In the genomic region with DNA sequence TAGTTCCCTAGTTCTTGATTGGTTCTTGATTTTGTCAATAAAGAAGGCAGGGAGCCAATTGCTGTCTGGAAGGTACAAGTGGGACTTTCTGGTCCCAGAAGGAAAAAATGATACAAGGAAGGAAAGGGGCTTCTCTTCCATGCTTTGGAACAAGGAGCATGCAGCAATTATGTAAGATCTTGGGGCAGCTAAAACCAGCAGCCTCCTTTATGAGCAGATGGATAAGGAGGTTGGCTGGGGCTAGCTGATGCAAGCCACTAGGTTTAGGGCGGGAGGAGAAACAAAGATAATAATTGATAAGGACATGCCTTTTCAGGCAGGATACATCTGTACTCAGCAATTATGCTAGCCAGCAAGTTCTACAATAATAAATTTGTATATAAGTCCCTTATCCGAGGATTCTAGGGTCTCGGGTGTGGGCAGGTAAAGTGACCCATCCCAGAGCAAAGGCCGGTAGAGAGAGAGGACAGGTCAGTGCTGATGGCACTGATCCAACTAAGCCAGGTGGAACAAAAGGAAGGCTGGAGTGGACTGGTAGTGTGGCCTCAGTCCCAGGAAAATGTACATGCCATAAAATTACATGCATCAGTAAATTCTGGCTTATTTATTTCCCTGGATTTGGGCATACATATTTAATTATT, we compare ENCODE assay signal across 14 mouse cellular contexts. TPM values are rescaled to one million over a fixed set of nuclear protein-coding genes. Genes with fewer than 3 reads are reported as not detected.
A peak's percentile ranks its signal among the peaks of the same experiment; 100 is the strongest.
DNase-seq lines count a peak whose midpoint lies in the region; ATAC-seq and TF ChIP-seq lines count a peak whose summit lies in the region.
"Had no signal": no experiment of that assay in that cellular context is flagged by ENCODE, and none has a peak within 500 bp of the region (broad histone marks: within the 10 kb centered on the region; RNA-seq: fewer than 3 reads in every experiment).

No protein-coding gene starts in this region.

- H3K9me3 ChIP-seq in forebrain, embryonic 15.5 days, result no peaks in the 10 kb centered on the region
- peaks cover 12% of the 10 kb centered on the region; the same call in 1 of the 2 replicates for H3K9me3 ChIP-seq in forebrain, embryonic 13.5 days (replicated peaks)
- no peaks in the 10 kb centered on the region; the same call in 1 of the 2 replicates for H3K9me3 ChIP-seq in kidney, embryonic 15.5 days (replicated peaks)
- H3K9me3 ChIP-seq in lung, postnatal 0 days (ENCODE audit: low read length), result no peaks in the 10 kb centered on the region
- H3K9me3 ChIP-seq: heart, embryonic 12.5 days; liver, embryonic 15.5 days; neural tube, embryonic 12.5 days had no signal

- H3K36me3 ChIP-seq in forebrain, embryonic 15.5 days, result no peaks in the 10 kb centered on the region
- H3K36me3 ChIP-seq in forebrain, embryonic 13.5 days (ENCODE audit: poor library complexity, severe bottlenecking), result no peaks in the 10 kb centered on the region
- no peaks in the 10 kb centered on the region for H3K36me3 ChIP-seq in kidney, embryonic 15.5 days
- H3K36me3 ChIP-seq in lung, postnatal 0 days (ENCODE audit: insufficient read depth, low read length), result no peaks in the 10 kb centered on the region
- H3K36me3 ChIP-seq: heart, embryonic 12.5 days; liver, embryonic 15.5 days; midbrain, embryonic 13.5 days; neural tube, embryonic 12.5 days had no signal

- ATAC-seq in forebrain, embryonic 15.5 days (replicated peaks), result no peak
- ATAC-seq in forebrain, embryonic 13.5 days, result no peak
- ATAC-seq in kidney, embryonic 15.5 days (replicated peaks; ENCODE audit: low FRiP score), result peak; percentile 69; the same call in 1 of the 2 replicates
- ATAC-seq in lung, postnatal 0 days, result no peak
- ATAC-seq: midbrain, embryonic 13.5 days had no signal

- H3K4me2 ChIP-seq in forebrain, embryonic 15.5 days (replicated peaks), result no peak overlapping the region
- H3K4me2 ChIP-seq in forebrain, embryonic 13.5 days, result no peak overlapping the region
- H3K4me2 ChIP-seq in kidney, embryonic 15.5 days, result no peak overlapping the region
- H3K4me2 ChIP-seq in lung, postnatal 0 days (replicated peaks; ENCODE audit: low read depth, low read length), result no peak overlapping the region
- H3K4me2 ChIP-seq: heart, embryonic 12.5 days; liver, embryonic 15.5 days; midbrain, embryonic 13.5 days; neural tube, embryonic 12.5 days had no signal

- H3K9ac ChIP-seq in forebrain, embryonic 15.5 days (replicated peaks), result no peak overlapping the region
- no peak overlapping the region for H3K9ac ChIP-seq in forebrain, embryonic 13.5 days
- no peak overlapping the region for H3K9ac ChIP-seq in kidney, embryonic 15.5 days
- H3K9ac ChIP-seq in lung, postnatal 0 days (replicated peaks; ENCODE audit: low read depth), result no peak overlapping the region
- H3K9ac ChIP-seq: heart, embryonic 12.5 days; liver, embryonic 15.5 days; midbrain, embryonic 13.5 days; neural tube, embryonic 12.5 days had no signal

- H3K27ac ChIP-seq in forebrain, embryonic 15.5 days (replicated peaks), result 0 out of 2 replicates have a peak overlapping the region, but pooled peaks have one; percentile 21
- H3K27ac ChIP-seq in forebrain, embryonic 13.5 days, result no peak overlapping the region
- H3K27ac ChIP-seq in kidney, embryonic 15.5 days, result peak overlapping the region; percentile 66
- H3K27ac ChIP-seq in lung, postnatal 0 days (ENCODE audit: low read length), result no peak overlapping the region
- H3K27ac ChIP-seq: layer of hippocampus, adult 2 months; liver, embryonic 15.5 days; midbrain, embryonic 13.5 days; neural tube, embryonic 12.5 days had no signal

- H3K27me3 ChIP-seq in forebrain, embryonic 15.5 days, result no peaks in the 10 kb centered on the region
- H3K27me3 ChIP-seq in forebrain, embryonic 13.5 days, result no peaks in the 10 kb centered on the region
- H3K27me3 ChIP-seq in kidney, embryonic 15.5 days, result no peaks in the 10 kb centered on the region
- no peaks in the 10 kb centered on the region for H3K27me3 ChIP-seq in lung, postnatal 0 days (replicated peaks; ENCODE audit: insufficient read depth, low read length)
- H3K27me3 ChIP-seq: heart, embryonic 12.5 days; liver, embryonic 15.5 days; midbrain, embryonic 13.5 days; neural tube, embryonic 12.5 days had no signal

- H3K4me1 ChIP-seq in forebrain, embryonic 15.5 days, result no peaks in the 10 kb centered on the region
- no peaks in the 10 kb centered on the region for H3K4me1 ChIP-seq in forebrain, embryonic 13.5 days
- no peaks in the 10 kb centered on the region for H3K4me1 ChIP-seq in kidney, embryonic 15.5 days
- no peaks in the 10 kb centered on the region for H3K4me1 ChIP-seq in lung, postnatal 0 days (ENCODE audit: insufficient read depth, low read depth, low read length)
- H3K4me1 ChIP-seq: liver, embryonic 15.5 days; midbrain, embryonic 13.5 days; neural tube, embryonic 12.5 days had no signal

- TF ChIP-seq EP300 in lung, postnatal 0 days (IDR thresholded peaks at IDR 0.05), result no peak

- no peak overlapping the region for H3K4me3 ChIP-seq in forebrain, embryonic 15.5 days
- no peak overlapping the region for H3K4me3 ChIP-seq in forebrain, embryonic 13.5 days
- no peak overlapping the region for H3K4me3 ChIP-seq in kidney, embryonic 15.5 days (replicated peaks)
- no peak overlapping the region for H3K4me3 ChIP-seq in lung, postnatal 0 days (ENCODE audit: low read depth, low read length)
- H3K4me3 ChIP-seq: heart, embryonic 12.5 days; layer of hippocampus, adult 2 months; liver, embryonic 15.5 days; midbrain, embryonic 13.5 days; neural tube, embryonic 12.5 days had no signal

- WGBS in forebrain, embryonic 15.5 days, result 92% methylated on average over 4 of the region's 4 CpGs
- 92% methylated on average over 4 of the region's 4 CpGs for WGBS in forebrain, embryonic 13.5 days
- WGBS in kidney, embryonic 15.5 days, result 68% methylated on average over 4 of the region's 4 CpGs
- 75% methylated on average over 4 of the region's 4 CpGs for WGBS in lung, postnatal 0 days

- no peak for TF ChIP-seq CTCF in lung, postnatal 0 days (IDR thresholded peaks at IDR 0.05)

- peak; percentile 24 for DNase-seq in MN1 (ENCODE audit: low spot score)
- peak; percentile 83 for DNase-seq in cerebellum, adult 9-11 months
- DNase-seq in lung, postnatal 0 days (ENCODE audit: low spot score), result no peak
- DNase-seq in testis, postnatal 14 days (ENCODE audit: low spot score), result no peak
- DNase-seq in adrenal gland, adult (ENCODE audit: inconsistent age in 2 of 2, low spot score in 1 of 2), result no peak
- DNase-seq: thymus, adult 2 months had no signal

RNA-seq across cellular contexts. Expression of gene H60c, which starts 40.7 kb away (rescaled TPM):
- polyA plus RNA-seq in forebrain, embryonic 15.5 days (2015; fragmentation: Nextera tagmentation; extraction: Ambion mirVana), result not detected in 2 replicates
- not detected in 2 replicates for polyA plus RNA-seq in forebrain, embryonic 13.5 days (2015; fragmentation: Nextera tagmentation; extraction: Ambion mirVana)
- polyA plus RNA-seq in kidney, embryonic 15.5 days (2015; fragmentation: Nextera tagmentation; extraction: Ambion mirVana), result 0.09 TPM in 1 of 2 replicates, not detected in the other
- polyA plus RNA-seq in lung, postnatal 0 days (2015; fragmentation: Nextera tagmentation; extraction: Ambion mirVana), result 1.9 and 2.8 TPM in 2 replicates
- polyA plus RNA-seq: heart, embryonic 12.5 days; liver, embryonic 15.5 days; midbrain, embryonic 13.5 days; neural tube, embryonic 12.5 days; thymus, adult 2 months had no signal

RNA-seq across cellular contexts. Expression of gene Ppp1r14c, which starts 57.6 kb away (rescaled TPM):
- polyA plus RNA-seq in forebrain, embryonic 15.5 days (2015; fragmentation: Nextera tagmentation; extraction: Ambion mirVana), result 63.0 and 64.4 TPM in 2 replicates
- polyA plus RNA-seq in forebrain, embryonic 13.5 days (2015; fragmentation: Nextera tagmentation; extraction: Ambion mirVana), result 22.2 and 26.1 TPM in 2 replicates
- polyA plus RNA-seq in kidney, embryonic 15.5 days (2015; fragmentation: Nextera tagmentation; extraction: Ambion mirVana), result 5.2 and 6.9 TPM in 2 replicates
- polyA plus RNA-seq in lung, postnatal 0 days (2015; fragmentation: Nextera tagmentation; extraction: Ambion mirVana), result 139 and 148 TPM in 2 replicates

Comparison
In these comparisons a context has a peak if more than half of its experiments do, and no peak if none do; other contexts are left out.
1. H3K27ac ChIP-seq: peak in forebrain, embryonic 15.5 days (single experiment) and kidney, embryonic 15.5 days (single experiment); none in forebrain, embryonic 13.5 days (single experiment) and lung, postnatal 0 days (single experiment).
2. DNase-seq: peak in MN1 (single experiment) and cerebellum, adult 9-11 months (single experiment); none in lung, postnatal 0 days (single experiment), testis, postnatal 14 days (single experiment) and adrenal gland, adult (0 of 2).